Mouse (Mus musculus) neural tube, embryonic 15.5 days (tissue): ENCODE measurements around the gene Sox18. TPM values are rescaled to one million over a fixed set of nuclear protein-coding genes. Genes with fewer than 3 reads are reported as not detected.
A peak's percentile ranks its signal among the peaks of the same experiment; 100 is the strongest.

ENCODE experiments used
- ATAC-seq: fragments of 200-750 bp; cut with Nextera tagmentation; 2 replicates; pipeline ENCODE4 v1.8.0; 2017; ENCODE audit warnings: mild to moderate bottlenecking, moderate TSS enrichment, moderate library complexity; ENCODE audit not compliant: low FRiP score
- H3K27ac ChIP-seq: fragments of 300-500 bp; sonication (generic); replicated peaks from 2 replicates; pipeline ENCODE4 v1.5.1; 2015; ENCODE audit warnings: mild to moderate bottlenecking, inconsistent platforms
- H3K27me3 ChIP-seq: fragments of 300-500 bp; sonication (generic); replicated peaks from 2 replicates; pipeline ENCODE4 v1.6.1; 2015; ENCODE audit warnings: inconsistent platforms
- H3K36me3 ChIP-seq: fragments of 300-500 bp; sonication (generic); 2 replicates; pipeline ENCODE4 v1.6.1; 2015; ENCODE audit warnings: inconsistent platforms
- H3K4me1 ChIP-seq: fragments of 300-500 bp; sonication (generic); 2 replicates; pipeline ENCODE4 v1.6.1; 2015; ENCODE audit warnings: inconsistent platforms
- H3K4me2 ChIP-seq: fragments of 300-500 bp; sonication (generic); 2 replicates; pipeline ENCODE4 v1.6.1; 2015; ENCODE audit warnings: inconsistent platforms, mild to moderate bottlenecking, moderate library complexity
- H3K4me3 ChIP-seq: fragments of 300-500 bp; sonication (generic); replicated peaks from 2 replicates; pipeline ENCODE4 v1.5.1; 2015; ENCODE audit warnings: mild to moderate bottlenecking, inconsistent platforms
- H3K9ac ChIP-seq: fragments of 300-500 bp; sonication (generic); replicated peaks from 2 replicates; pipeline ENCODE4 v1.6.1; 2015; ENCODE audit warnings: mild to moderate bottlenecking, inconsistent platforms
- H3K9me3 ChIP-seq: fragments of 300-500 bp; sonication (generic); replicated peaks from 2 replicates; pipeline ENCODE4 v1.6.1; 2016; ENCODE audit warnings: inconsistent platforms
- WGBS: fragments of 180-500 bp; shearing (Covaris S2); methylation state at CpG from one replicate; pipeline ENCODE4 v1.1.7; 2015; ENCODE audit warnings: mixed read lengths; 5-methylcytosine and 5-hydroxymethylcytosine counted together
- polyA plus RNA-seq: library from polyadenylated mRNA; unstranded; fragments of >200 nt; fragmentation: Nextera tagmentation; extraction: Ambion mirVana; gene quantifications from 2 replicates; pipeline ENCODE4 v1.2.1, GENCODE M21; 2015

The Sox18 gene
- 21.0 and 21.6 TPM in 2 replicates for polyA plus RNA-seq

GRCm38 (mm10) chr2:181671326-181671725 lies at the start of gene Sox18:
Sox18 (minus strand) TSS chr2:181671640.
- Histone ChIP-seq H3K9me3 (no peaks in the 10 kb centered on the region), H3K9ac (peak within 1 kb of the TSS; percentile 32; the same call in 1 of the 2 replicates), H3K4me3 (peak within 1 kb of the TSS; percentile 38), H3K4me1 (peaks cover 31% of the 10 kb centered on the region), H3K4me2 (peak within 1 kb of the TSS; percentile 64), H3K27me3 (peaks cover 67% of the 10 kb centered on the region), H3K27ac (no peak within 1 kb of the TSS), H3K36me3 (no peaks in the 10 kb centered on the region)
- ATAC-seq: no peak
- WGBS: under 1% methylated on average over 43 of the region's 43 CpGs

- H3K9me3 ChIP-seq: no peaks in the 10 kb centered on the region
- H3K4me1 ChIP-seq: peaks cover 26% of the 10 kb centered on the region
- no peak overlapping the region for H3K4me2 ChIP-seq
- no peak overlapping the region for H3K4me3 ChIP-seq
- H3K27me3 ChIP-seq: no peaks in the 10 kb centered on the region
- no peak overlapping the region for H3K9ac ChIP-seq
- no peak for ATAC-seq
- H3K36me3 ChIP-seq: peaks cover 37% of the 10 kb centered on the region
- no peak overlapping the region for H3K27ac ChIP-seq
Measured at GRCm38 (mm10) chr2:181721200-181721599, 49.8 kb upstream of the Sox18 start.

GRCm38 (mm10) chr2:181720061-181720460 lies 48.6 kb upstream of the Sox18 start:
- Histone ChIP-seq H3K4me2 (no peak overlapping the region), H3K4me1 (peaks cover 33% of the 10 kb centered on the region), H3K27me3 (no peaks in the 10 kb centered on the region), H3K4me3 (no peak overlapping the region), H3K27ac (no peak overlapping the region), H3K9ac (no peak overlapping the region; the same call in 1 of the 2 replicates), H3K9me3 (no peaks in the 10 kb centered on the region), H3K36me3 (peaks cover 37% of the 10 kb centered on the region)
- ATAC-seq: no peak
- 34% methylated on average over 3 of the region's 3 CpGs for WGBS

- Histone ChIP-seq H3K9me3 (no peaks in the 10 kb centered on the region), H3K27me3 (no peaks in the 10 kb centered on the region), H3K27ac (no peak overlapping the region), H3K4me2 (peak overlapping the region; percentile 74), H3K36me3 (peaks cover 28% of the 10 kb centered on the region), H3K4me1 (peaks cover 49% of the 10 kb centered on the region), H3K9ac (no peak overlapping the region), H3K4me3 (peak overlapping the region; percentile 57)
- WGBS: 43% methylated on average over 3 of the region's 3 CpGs
- no peak for ATAC-seq
Measured at GRCm38 (mm10) chr2:181716991-181717390, 45.6 kb upstream of the Sox18 start.

- WGBS: 59% methylated on average over 3 of the region's 3 CpGs
Measured at GRCm38 (mm10) chr2:181715382-181715781, 43.9 kb upstream of the Sox18 start.

GRCm38 (mm10) chr2:181714903-181715326 lies 43.5 kb upstream of the Sox18 start, which contains the start of gene Oprl1:
Oprl1 (plus strand) TSS chr2:181715016.
- Histone ChIP-seq H3K36me3 (peaks cover 14% of the 10 kb centered on the region), H3K9me3 (no peaks in the 10 kb centered on the region), H3K4me2 (peak within 1 kb of the TSS; percentile 74), H3K4me1 (peaks cover 42% of the 10 kb centered on the region), H3K27me3 (no peaks in the 10 kb centered on the region), H3K27ac (peak within 1 kb of the TSS; percentile 88), H3K4me3 (peak within 1 kb of the TSS; percentile 57), H3K9ac (peak within 1 kb of the TSS; percentile 65)
- under 1% methylated on average over 7 of the region's 7 CpGs for WGBS
- ATAC-seq: peak; percentile 76

More at GRCm38 (mm10) chr2:181715382-181715781, 43.9 kb upstream of the Sox18 start:
- H3K4me3 ChIP-seq: peak overlapping the region; percentile 57
- H3K9ac ChIP-seq: peak overlapping the region; percentile 65
- H3K36me3 ChIP-seq: peaks cover 19% of the 10 kb centered on the region
- no peaks in the 10 kb centered on the region for H3K27me3 ChIP-seq
- peak overlapping the region; percentile 88 for H3K27ac ChIP-seq
- H3K9me3 ChIP-seq: no peaks in the 10 kb centered on the region
- peak; percentile 21; the same call in 1 of the 2 replicates for ATAC-seq
- H3K4me2 ChIP-seq: peak overlapping the region; percentile 74
- H3K4me1 ChIP-seq: peaks cover 47% of the 10 kb centered on the region

- Histone ChIP-seq H3K9ac (no peak overlapping the region; the same call in 1 of the 2 replicates), H3K4me1 (peaks cover 41% of the 10 kb centered on the region), H3K36me3 (peaks cover 3% of the 10 kb centered on the region), H3K27ac (peak overlapping the region; percentile 88), H3K9me3 (no peaks in the 10 kb centered on the region), H3K4me2 (peak overlapping the region; percentile 74), H3K27me3 (no peaks in the 10 kb centered on the region), H3K4me3 (no peak overlapping the region)
- ATAC-seq: peak; percentile 82
- 39% methylated on average over 1 of the region's 1 CpGs for WGBS
Measured at GRCm38 (mm10) chr2:181713749-181714148, 42.3 kb upstream of the Sox18 start.

GRCm38 (mm10) chr2:181706668-181707067 lies 35.2 kb upstream of the Sox18 start:
- 34% methylated on average over 4 of the region's 4 CpGs for WGBS
- Histone ChIP-seq H3K9ac (no peak overlapping the region), H3K4me3 (no peak overlapping the region), H3K27ac (no peak overlapping the region), H3K36me3 (no peaks in the 10 kb centered on the region), H3K4me1 (no peaks in the 10 kb centered on the region), H3K27me3 (0 out of 2 replicates have a peak, but pooled peaks cover 2% of the 10 kb centered on the region), H3K9me3 (no peaks in the 10 kb centered on the region), H3K4me2 (no peak overlapping the region)
- no peak for ATAC-seq

- no peak within 1 kb of the TSS for H3K4me2 ChIP-seq
- ATAC-seq: no peak
Measured at GRCm38 (mm10) chr2:181698241-181698640, 26.8 kb upstream of the Sox18 start, which contains the start of gene Lkaaear1. Lkaaear1 (minus strand) TSS chr2:181698442.

GRCm38 (mm10) chr2:181696801-181697420 lies 25.5 kb upstream of the Sox18 start:
- Histone ChIP-seq H3K27ac (no peak overlapping the region), H3K4me2 (no peak overlapping the region), H3K9me3 (no peaks in the 10 kb centered on the region), H3K4me3 (no peak overlapping the region), H3K4me1 (peaks cover 20% of the 10 kb centered on the region), H3K27me3 (no peaks in the 10 kb centered on the region), H3K36me3 (no peaks in the 10 kb centered on the region), H3K9ac (no peak overlapping the region)
- WGBS: 76% methylated on average over 33 of the region's 33 CpGs
- ATAC-seq: no peak

More at GRCm38 (mm10) chr2:181698241-181698640, 26.8 kb upstream of the Sox18 start, which contains the start of gene Lkaaear1:
- Histone ChIP-seq H3K27me3 (no peaks in the 10 kb centered on the region), H3K4me3 (no peak within 1 kb of the TSS), H3K27ac (no peak within 1 kb of the TSS), H3K9ac (no peak within 1 kb of the TSS), H3K4me1 (peaks cover 8% of the 10 kb centered on the region), H3K9me3 (no peaks in the 10 kb centered on the region), H3K36me3 (no peaks in the 10 kb centered on the region)
- WGBS: 41% methylated on average over 5 of the region's 5 CpGs

GRCm38 (mm10) chr2:181695776-181696175 lies 24.3 kb upstream of the Sox18 start:
- no peak for ATAC-seq

GRCm38 (mm10) chr2:181694581-181694980 lies 23.1 kb upstream of the Sox18 start:
- H3K9ac ChIP-seq: no peak overlapping the region
- 0 out of 2 replicates have a peak, but pooled peaks cover 2% of the 10 kb centered on the region for H3K36me3 ChIP-seq
- H3K27ac ChIP-seq: no peak overlapping the region
- H3K9me3 ChIP-seq: no peaks in the 10 kb centered on the region
- H3K4me3 ChIP-seq: peak overlapping the region; percentile 71; the same call in 1 of the 2 replicates
- peak overlapping the region; percentile 97 for H3K4me2 ChIP-seq
- H3K27me3 ChIP-seq: no peaks in the 10 kb centered on the region
- H3K4me1 ChIP-seq: peaks cover 36% of the 10 kb centered on the region
- ATAC-seq: no peak
- WGBS: 94% methylated on average over 3 of the region's 3 CpGs

More at GRCm38 (mm10) chr2:181695776-181696175, 24.3 kb upstream of the Sox18 start:
- peaks cover 29% of the 10 kb centered on the region for H3K4me1 ChIP-seq
- no peak overlapping the region for H3K4me2 ChIP-seq
- H3K9ac ChIP-seq: no peak overlapping the region
- H3K9me3 ChIP-seq: no peaks in the 10 kb centered on the region
- no peak overlapping the region for H3K27ac ChIP-seq
- H3K4me3 ChIP-seq: no peak overlapping the region
- H3K27me3 ChIP-seq: no peaks in the 10 kb centered on the region
- WGBS: 78% methylated on average over 1 of the region's 1 CpGs
- H3K36me3 ChIP-seq: no peaks in the 10 kb centered on the region
